Mouse (Mus musculus) kidney, adult 2 months (tissue): ENCODE results near the gene Hoxd10.
A peak's percentile ranks its signal among the peaks of the same experiment; 100 is the strongest.

Experiments used
- CTCF ChIP-seq: fragments of 200-500 bp; conservative IDR thresholded peaks from 2 replicates; pipeline ENCODE4 v1.5.1; 2011; ENCODE audit warnings: low read depth, mild to moderate bottlenecking, control low read depth, low read length, moderate library complexity, mixed read lengths; ENCODE audit not compliant: insufficient read depth, insufficient read length
- POLR2A ChIP-seq: fragments of 200-500 bp; IDR thresholded peaks from one replicate; pipeline ENCODE4 v1.6.1; 2011; ENCODE audit warnings: low read depth, low read length, control low read depth

DNA sequence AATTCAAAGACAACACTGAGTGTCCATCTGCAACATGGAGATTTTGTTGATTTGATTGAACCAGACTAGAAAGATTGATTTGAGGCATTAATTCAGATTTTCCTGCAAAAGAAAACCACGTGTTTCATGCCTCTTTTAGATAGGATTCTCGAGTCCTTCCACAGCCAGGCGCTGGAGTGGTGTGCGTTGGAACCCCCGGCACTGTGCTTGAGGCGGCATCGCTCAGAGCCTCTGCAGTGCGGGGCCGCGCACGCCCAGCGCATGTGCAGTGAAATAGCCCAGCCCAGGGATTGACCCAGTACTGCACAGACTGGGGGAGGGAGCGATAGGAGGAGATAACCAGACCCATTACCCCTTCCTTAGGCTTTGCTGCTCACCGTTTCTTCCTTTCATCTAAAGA lies 23.2 kb downstream of the Hoxd10 start:
- no peak for TF ChIP-seq CTCF
- peak; percentile 22 for TF ChIP-seq POLR2A
